Mouse (Mus musculus): ENCODE measurements around the gene Hipk3. TPM values are rescaled to one million over a fixed set of nuclear protein-coding genes. Genes with fewer than 3 reads are reported as not detected.

Gene Hipk3
- polyA plus RNA-seq, 1 experiment from 2014 or later, result 6.1 TPM

DNA sequence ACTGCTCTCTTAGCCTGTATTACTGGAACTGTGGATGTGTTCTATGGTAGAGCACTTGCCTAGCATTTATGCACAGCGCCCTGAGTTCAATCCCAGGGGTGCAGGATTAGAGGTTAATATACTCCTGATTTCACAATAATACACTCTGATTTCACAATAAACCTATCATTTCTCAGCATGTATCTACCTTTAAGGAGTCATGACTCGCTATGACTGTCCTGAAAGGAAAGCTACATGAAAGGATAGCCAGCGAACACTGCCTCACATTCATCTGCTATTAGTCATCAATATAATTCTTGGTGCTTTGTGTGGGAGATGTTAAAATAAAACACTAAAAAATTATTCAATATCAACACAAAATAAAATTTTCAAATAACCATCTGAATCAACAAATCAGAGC is 58.0 kb downstream of the Hipk3 start:
- ATAC-seq, result no peak
- no peak overlapping the region for H3K9ac ChIP-seq (ENCODE audit: low read depth, low read length)
- H3K4me3 ChIP-seq (ENCODE audit: low read length), result no peak overlapping the region
- H3K36me3 ChIP-seq (ENCODE audit: control insufficient read depth, insufficient read depth, low read length), result peaks cover 37% of the 10 kb centered on the region
- H3K27me3 ChIP-seq (replicated peaks; ENCODE audit: control insufficient read depth, insufficient read depth, low read length), result no peaks in the 10 kb centered on the region
- H3K4me2 ChIP-seq (ENCODE audit: low read length), result no peak overlapping the region
- no peaks in the 10 kb centered on the region for H3K9me3 ChIP-seq (ENCODE audit: control insufficient read depth, low read length)
- H3K27ac ChIP-seq (ENCODE audit: low read depth, low read length), result no peak overlapping the region
- WGBS, result 92% methylated on average over 3 of the region's 3 CpGs
- H3K4me1 ChIP-seq (ENCODE audit: control insufficient read depth, insufficient read depth, low read depth, low read length), result no peaks in the 10 kb centered on the region

DNA sequence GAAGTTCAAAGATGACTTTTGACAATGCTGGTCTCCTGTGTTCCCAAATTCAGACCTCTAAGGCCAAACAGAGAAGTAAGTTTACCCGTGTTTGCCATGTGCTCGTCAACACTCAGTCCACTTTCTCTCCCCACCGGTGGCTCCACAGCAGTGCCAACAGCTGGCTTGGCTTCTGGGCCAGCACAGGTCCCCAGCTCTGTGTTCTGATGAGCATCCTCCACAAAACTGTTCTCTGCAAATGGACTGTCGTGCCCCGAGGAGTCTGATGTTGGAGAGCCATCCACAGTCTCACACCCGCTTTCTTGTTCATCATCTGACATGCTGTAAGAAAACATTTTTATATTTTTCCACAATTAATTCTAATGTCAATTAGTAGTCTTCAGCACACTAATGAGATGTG is 63.2 kb downstream of the Hipk3 start:
- WGBS, result 89% methylated on average over 6 of the region's 6 CpGs
- H3K36me3 ChIP-seq (ENCODE audit: control insufficient read depth, insufficient read depth, low read length), result peaks cover 33% of the 10 kb centered on the region

DNA sequence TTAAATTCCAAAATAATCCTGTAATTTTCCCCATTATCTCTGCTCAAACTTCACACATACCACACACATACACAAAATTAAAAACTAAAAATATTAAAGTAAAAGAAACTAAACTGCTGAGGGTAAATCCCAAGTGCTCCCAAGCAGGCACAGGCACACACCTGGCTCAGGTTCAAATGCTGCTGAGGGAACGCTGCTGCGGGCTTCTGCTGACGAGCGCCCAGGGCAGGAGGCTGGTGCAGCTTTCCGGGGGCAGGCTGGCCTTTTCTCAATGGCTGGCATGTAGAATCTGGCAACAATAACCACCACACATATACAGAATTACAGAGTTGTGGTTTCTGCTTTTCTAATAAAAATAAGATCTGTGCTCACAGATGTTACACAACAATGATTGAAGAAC is 63.7 kb downstream of the Hipk3 start:
- 76% methylated on average over 5 of the region's 5 CpGs for WGBS

More for the DNA sequence above, 63.2 kb downstream of the Hipk3 start:
- no peak overlapping the region for H3K27ac ChIP-seq (ENCODE audit: low read depth, low read length)
- ATAC-seq, result no peak
- no peaks in the 10 kb centered on the region for H3K4me1 ChIP-seq (ENCODE audit: control insufficient read depth, insufficient read depth, low read depth, low read length)
- H3K27me3 ChIP-seq (replicated peaks; ENCODE audit: control insufficient read depth, insufficient read depth, low read length), result no peaks in the 10 kb centered on the region
- H3K9ac ChIP-seq (ENCODE audit: low read depth, low read length), result no peak overlapping the region
- H3K4me2 ChIP-seq (ENCODE audit: low read length), result no peak overlapping the region
- no peaks in the 10 kb centered on the region for H3K9me3 ChIP-seq (ENCODE audit: control insufficient read depth, low read length)
- H3K4me3 ChIP-seq (ENCODE audit: low read length), result no peak overlapping the region

DNA sequence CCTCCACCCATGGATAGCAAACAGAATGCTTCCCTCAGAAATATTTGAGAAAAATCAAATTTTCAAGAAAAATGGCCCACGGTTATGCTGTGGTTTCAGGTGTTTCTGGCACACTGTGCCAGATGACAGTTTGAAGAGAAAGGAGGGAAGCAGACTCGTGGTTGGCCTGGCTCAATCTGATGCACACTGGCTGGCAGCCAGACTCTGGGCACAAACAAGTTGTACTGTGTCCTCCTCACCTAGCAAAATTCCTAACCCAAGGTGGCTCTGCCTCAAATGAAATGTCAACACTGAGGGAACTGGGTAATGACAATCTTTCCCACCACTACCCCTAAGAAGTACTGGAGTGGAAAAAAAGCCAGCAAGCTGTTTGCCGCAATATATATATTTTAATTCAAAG is 68.1 kb downstream of the Hipk3 start:
- no peaks in the 10 kb centered on the region for H3K9me3 ChIP-seq (ENCODE audit: control insufficient read depth, low read length)
- no peaks in the 10 kb centered on the region for H3K4me1 ChIP-seq (ENCODE audit: control insufficient read depth, insufficient read depth, low read depth, low read length)
- H3K27ac ChIP-seq (ENCODE audit: low read depth, low read length), result no peak overlapping the region
- no peak for ATAC-seq
- H3K4me3 ChIP-seq (ENCODE audit: low read length), result no peak overlapping the region
- no peak overlapping the region for H3K4me2 ChIP-seq (ENCODE audit: low read length)
- H3K36me3 ChIP-seq (ENCODE audit: control insufficient read depth, insufficient read depth, low read length), result peaks cover 13% of the 10 kb centered on the region
- no peaks in the 10 kb centered on the region for H3K27me3 ChIP-seq (replicated peaks; ENCODE audit: control insufficient read depth, insufficient read depth, low read length)
- WGBS, result 76% methylated on average over 3 of the region's 3 CpGs
- no peak overlapping the region for H3K9ac ChIP-seq (ENCODE audit: low read depth, low read length)

More for the DNA sequence above, 63.7 kb downstream of the Hipk3 start:
- H3K36me3 ChIP-seq (ENCODE audit: control insufficient read depth, insufficient read depth, low read length), result peaks cover 32% of the 10 kb centered on the region
- ATAC-seq, result no peak
- H3K27ac ChIP-seq (ENCODE audit: low read depth, low read length), result no peak overlapping the region
- H3K4me1 ChIP-seq (ENCODE audit: control insufficient read depth, insufficient read depth, low read depth, low read length), result no peaks in the 10 kb centered on the region
- H3K9ac ChIP-seq (ENCODE audit: low read depth, low read length), result no peak overlapping the region
- H3K4me3 ChIP-seq (ENCODE audit: low read length), result no peak overlapping the region
- H3K27me3 ChIP-seq (replicated peaks; ENCODE audit: control insufficient read depth, insufficient read depth, low read length), result no peaks in the 10 kb centered on the region
- no peak overlapping the region for H3K4me2 ChIP-seq (ENCODE audit: low read length)
- no peaks in the 10 kb centered on the region for H3K9me3 ChIP-seq (ENCODE audit: control insufficient read depth, low read length)

- no peak overlapping the region for H3K27ac ChIP-seq (ENCODE audit: low read depth, low read length)
- 0 out of 2 replicates have a peak, but pooled peaks cover 2% of the 10 kb centered on the region for H3K36me3 ChIP-seq (ENCODE audit: control insufficient read depth, insufficient read depth, low read length)
- H3K4me1 ChIP-seq (ENCODE audit: control insufficient read depth, insufficient read depth, low read depth, low read length), result no peaks in the 10 kb centered on the region
- no peaks in the 10 kb centered on the region for H3K27me3 ChIP-seq (replicated peaks; ENCODE audit: control insufficient read depth, insufficient read depth, low read length)
- H3K4me3 ChIP-seq (ENCODE audit: low read length), result no peak overlapping the region
- WGBS, result 14% methylated on average over 1 of the region's 1 CpGs
- no peak overlapping the region for H3K4me2 ChIP-seq (ENCODE audit: low read length)
- no peaks in the 10 kb centered on the region for H3K9me3 ChIP-seq (ENCODE audit: control insufficient read depth, low read length)
- ATAC-seq, result peak; percentile 70
- H3K9ac ChIP-seq (ENCODE audit: low read depth, low read length), result no peak overlapping the region
These were observed 72.0 kb downstream of the Hipk3 start for GRCm38 (mm10) chr2:104422230-104422629.

- H3K4me1 ChIP-seq (ENCODE audit: control insufficient read depth, insufficient read depth, low read depth, low read length), result no peaks in the 10 kb centered on the region
- no peak for ATAC-seq
- no peak overlapping the region for H3K27ac ChIP-seq (ENCODE audit: low read depth, low read length)
- no peak overlapping the region for H3K4me3 ChIP-seq (ENCODE audit: low read length)
- H3K4me2 ChIP-seq (ENCODE audit: low read length), result no peak overlapping the region
- 0 out of 2 replicates have a peak, but pooled peaks cover 2% of the 10 kb centered on the region for H3K36me3 ChIP-seq (ENCODE audit: control insufficient read depth, insufficient read depth, low read length)
- H3K27me3 ChIP-seq (replicated peaks; ENCODE audit: control insufficient read depth, insufficient read depth, low read length), result no peaks in the 10 kb centered on the region
- no peaks in the 10 kb centered on the region for H3K9me3 ChIP-seq (ENCODE audit: control insufficient read depth, low read length)
- 87% methylated on average over 4 of the region's 4 CpGs for WGBS
- no peak overlapping the region for H3K9ac ChIP-seq (ENCODE audit: low read depth, low read length)
These were observed 73.4 kb downstream of the Hipk3 start for GRCm38 (mm10) chr2:104420805-104421204.

DNA sequence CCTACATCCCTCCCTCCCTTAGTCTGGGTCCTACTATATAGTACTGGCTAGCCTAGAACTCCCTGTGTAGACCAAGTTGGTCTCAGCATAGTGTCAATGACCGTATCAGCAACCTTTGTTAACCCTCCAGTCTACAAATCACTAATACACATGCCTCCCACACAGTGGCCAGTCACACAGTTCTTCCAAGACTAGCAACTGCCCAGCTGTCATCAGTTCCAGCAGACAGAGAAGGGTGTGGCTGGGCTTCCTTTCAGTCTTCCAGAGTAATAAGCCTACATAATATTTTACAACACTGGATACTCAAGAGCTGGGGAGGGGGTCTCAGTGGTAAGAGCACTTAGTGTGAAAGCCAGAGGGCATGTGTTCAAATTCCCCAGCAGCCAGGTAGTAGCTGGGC is 74.2 kb downstream of the Hipk3 start:
- no peak for ATAC-seq
- no peaks in the 10 kb centered on the region for H3K4me1 ChIP-seq (ENCODE audit: control insufficient read depth, insufficient read depth, low read depth, low read length)
- 80% methylated on average over 1 of the region's 1 CpGs for WGBS
- H3K4me2 ChIP-seq (ENCODE audit: low read length), result no peak overlapping the region
- no peaks in the 10 kb centered on the region for H3K9me3 ChIP-seq (ENCODE audit: control insufficient read depth, low read length)
- no peak overlapping the region for H3K9ac ChIP-seq (ENCODE audit: low read depth, low read length)
- 0 out of 2 replicates have a peak, but pooled peaks cover 1% of the 10 kb centered on the region for H3K36me3 ChIP-seq (ENCODE audit: control insufficient read depth, insufficient read depth, low read length)
- H3K27ac ChIP-seq (ENCODE audit: low read depth, low read length), result no peak overlapping the region
- H3K27me3 ChIP-seq (replicated peaks; ENCODE audit: control insufficient read depth, insufficient read depth, low read length), result no peaks in the 10 kb centered on the region
- no peak overlapping the region for H3K4me3 ChIP-seq (ENCODE audit: low read length)

- Histone ChIP-seq H3K27ac (ENCODE audit: low read depth, low read length) (no peak overlapping the region), H3K27me3 (replicated peaks; ENCODE audit: control insufficient read depth, insufficient read depth, low read length) (no peaks in the 10 kb centered on the region), H3K4me2 (ENCODE audit: low read length) (no peak overlapping the region), H3K4me3 (ENCODE audit: low read length) (no peak overlapping the region), H3K36me3 (ENCODE audit: control insufficient read depth, insufficient read depth, low read length) (no peaks in the 10 kb centered on the region), H3K9ac (ENCODE audit: low read depth, low read length) (no peak overlapping the region), H3K9me3 (ENCODE audit: control insufficient read depth, low read length) (no peaks in the 10 kb centered on the region), H3K4me1 (ENCODE audit: control insufficient read depth, insufficient read depth, low read depth, low read length) (no peaks in the 10 kb centered on the region)
- no peak for ATAC-seq
- WGBS, result 77% methylated on average over 2 of the region's 2 CpGs
These were observed 74.8 kb downstream of the Hipk3 start for GRCm38 (mm10) chr2:104419411-104419810.

- H3K36me3 ChIP-seq (ENCODE audit: control insufficient read depth, insufficient read depth, low read length), result no peaks in the 10 kb centered on the region
- no peak overlapping the region for H3K4me2 ChIP-seq (ENCODE audit: low read length)
- WGBS, result 78% methylated on average over 3 of the region's 3 CpGs
- peaks cover 12% of the 10 kb centered on the region for H3K4me1 ChIP-seq (ENCODE audit: control insufficient read depth, insufficient read depth, low read depth, low read length)
- H3K9ac ChIP-seq (ENCODE audit: low read depth, low read length), result no peak overlapping the region
- H3K4me3 ChIP-seq (ENCODE audit: low read length), result no peak overlapping the region
- H3K27me3 ChIP-seq (replicated peaks; ENCODE audit: control insufficient read depth, insufficient read depth, low read length), result no peaks in the 10 kb centered on the region
- H3K9me3 ChIP-seq (ENCODE audit: control insufficient read depth, low read length), result no peaks in the 10 kb centered on the region
- H3K27ac ChIP-seq (ENCODE audit: low read depth, low read length), result no peak overlapping the region
- ATAC-seq, result no peak
These were observed 81.2 kb downstream of the Hipk3 start for GRCm38 (mm10) chr2:104413011-104413410.

DNA sequence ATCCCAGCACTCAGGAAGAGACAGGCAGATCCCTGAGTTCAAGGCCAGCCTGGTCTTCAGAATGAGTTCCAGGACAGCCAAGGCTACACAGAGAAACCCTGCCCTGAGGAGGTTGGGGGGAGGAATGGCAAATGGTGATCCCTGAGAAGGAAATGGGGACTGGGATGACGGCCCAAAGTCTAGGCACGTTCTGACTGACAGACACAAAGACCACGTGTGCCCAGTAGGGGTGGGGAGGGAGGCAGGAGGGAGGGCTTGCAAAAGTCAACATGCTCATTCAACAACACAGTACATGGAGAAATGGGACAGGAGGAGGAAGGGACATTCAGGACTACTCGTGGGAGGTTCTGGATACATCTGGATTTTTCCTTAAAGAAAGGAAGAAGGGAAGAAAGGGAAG is 81.8 kb downstream of the Hipk3 start:
- Histone ChIP-seq H3K9me3 (ENCODE audit: control insufficient read depth, low read length) (no peaks in the 10 kb centered on the region), H3K4me3 (ENCODE audit: low read length) (no peak overlapping the region), H3K27ac (ENCODE audit: low read depth, low read length) (no peak overlapping the region), H3K4me1 (ENCODE audit: control insufficient read depth, insufficient read depth, low read depth, low read length) (peaks cover 17% of the 10 kb centered on the region), H3K9ac (ENCODE audit: low read depth, low read length) (no peak overlapping the region), H3K4me2 (ENCODE audit: low read length) (no peak overlapping the region), H3K36me3 (ENCODE audit: control insufficient read depth, insufficient read depth, low read length) (no peaks in the 10 kb centered on the region), H3K27me3 (replicated peaks; ENCODE audit: control insufficient read depth, insufficient read depth, low read length) (no peaks in the 10 kb centered on the region)
- no peak for ATAC-seq
- WGBS, result 37% methylated on average over 4 of the region's 4 CpGs

Measured in hindbrain, embryonic 16.5 days (tissue).